Comparison of ENCODE assay signal across 8 mouse cellular contexts in the genomic region with DNA sequence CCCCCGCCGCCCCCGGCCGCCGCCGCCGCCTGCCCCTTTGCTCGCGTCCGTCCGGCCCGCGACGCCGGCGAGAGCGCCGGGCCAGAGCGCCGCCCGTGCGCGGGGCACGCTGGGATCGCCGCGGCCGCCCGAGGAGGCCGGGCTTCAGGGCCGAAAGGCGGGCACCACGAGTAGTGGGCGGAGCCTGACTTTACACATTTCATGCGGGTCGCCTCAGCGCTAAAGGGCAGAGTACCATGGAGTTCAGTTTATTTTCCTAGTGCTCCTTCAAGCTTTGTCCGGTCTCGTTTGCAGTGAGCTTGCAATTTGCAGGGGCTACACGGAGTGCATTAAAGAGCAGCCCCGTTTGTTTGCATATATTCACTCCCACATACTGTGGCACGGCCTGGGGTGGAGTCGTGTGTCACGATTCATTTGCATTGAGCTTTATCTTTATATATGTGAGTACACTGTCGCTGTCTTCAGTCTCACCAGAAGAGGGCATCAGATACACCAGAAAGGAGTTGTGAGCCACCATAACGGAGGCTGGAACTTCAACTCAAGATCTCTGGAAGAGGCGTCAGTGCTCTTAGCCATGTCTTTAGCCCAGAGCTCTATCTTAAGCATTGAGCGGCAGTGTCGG. TPM values are rescaled to one million over a fixed set of nuclear protein-coding genes. Genes with fewer than 3 reads are reported as not detected.
DNase-seq lines count a peak whose midpoint lies in the region; ATAC-seq and TF ChIP-seq lines count a peak whose summit lies in the region.

A gene (minus strand): TSS at position 136 of the 622 bp plus-strand sequence.

- 5% methylated on average over 49 of the region's 49 CpGs for WGBS in bone marrow, adult 2 months
- WGBS in embryonic facial prominence, embryonic 15.5 days = under 1% methylated on average over 48 of the region's 49 CpGs
- 2% methylated on average over 32 of the region's 49 CpGs for WGBS in limb, embryonic 14.5 days
- WGBS in midbrain, embryonic 16.5 days = under 1% methylated on average over 49 of the region's 49 CpGs

- peak; percentile 75 for ATAC-seq in embryonic facial prominence, embryonic 15.5 days (ENCODE audit: insufficient number of reproducible peaks, low FRiP score, low TSS enrichment, low read depth)
- ATAC-seq in limb, embryonic 14.5 days (ENCODE audit: low FRiP score, low read depth) = peak; percentile 77
- peak; percentile 83 for ATAC-seq in midbrain, embryonic 16.5 days

- peak within 1 kb of the TSS; percentile 96 for H3K4me3 ChIP-seq in C2C12 (ENCODE audit: insufficient read depth, poor library complexity, severe bottlenecking)
- H3K4me3 ChIP-seq in bone marrow, adult 2 months (replicated peaks; ENCODE audit: control insufficient read depth, low read depth, low read length) = peak within 1 kb of the TSS; percentile 82
- H3K4me3 ChIP-seq in embryonic facial prominence, embryonic 15.5 days (replicated peaks) = peak within 1 kb of the TSS; percentile 78
- H3K4me3 ChIP-seq in limb, embryonic 14.5 days (replicated peaks; ENCODE audit: low read length) = peak within 1 kb of the TSS; percentile 68
- peak within 1 kb of the TSS; percentile 76 for H3K4me3 ChIP-seq in midbrain, embryonic 16.5 days (ENCODE audit: low read depth, low read length)

- H3K79me3 ChIP-seq in C2C12 (ENCODE audit: low read depth) = peaks cover 47% of the 10 kb centered on the region

- TF ChIP-seq POLR2A in bone marrow, adult 2 months (IDR thresholded peaks at IDR 0.05; ENCODE audit: borderline replicate concordance, control insufficient read depth, low read depth, low read length) = no peak; the same call in 1 of the 2 replicates
- no peak for TF ChIP-seq POLR2A in limb, embryonic 14.5 days (IDR thresholded peaks at IDR 0.05; ENCODE audit: borderline replicate concordance, extremely low read depth, insufficient read depth, insufficient read length)

- DNase-seq in heart, adult 8-10 months (ENCODE audit: low spot score) = peak; percentile 82
- peak; percentile 89 for DNase-seq in kidney, adult 8-10 months
- DNase-seq in limb, embryonic 14.5 days (ENCODE audit: low spot score) = peak; percentile 86
- DNase-seq in spleen, postnatal 14 days (ENCODE audit: low spot score in 2 of 2) = peak; percentile 79 to 81

- no peaks in the 10 kb centered on the region for H3K9me3 ChIP-seq in embryonic facial prominence, embryonic 15.5 days (replicated peaks)
- H3K9me3 ChIP-seq in limb, embryonic 14.5 days (ENCODE audit: control insufficient read depth, low read length) = no peaks in the 10 kb centered on the region
- H3K9me3 ChIP-seq in midbrain, embryonic 16.5 days (replicated peaks; ENCODE audit: control insufficient read depth, low read length, poor library complexity, severe bottlenecking) = no peaks in the 10 kb centered on the region

- peaks cover 59% of the 10 kb centered on the region for H3K79me2 ChIP-seq in C2C12 (ENCODE audit: control insufficient read depth, insufficient read depth)

- peak within 1 kb of the TSS; percentile 93 for H3K4me2 ChIP-seq in embryonic facial prominence, embryonic 15.5 days (replicated peaks)
- H3K4me2 ChIP-seq in limb, embryonic 14.5 days (replicated peaks; ENCODE audit: low read depth, low read length, severe bottlenecking) = peak within 1 kb of the TSS; percentile 85
- peak within 1 kb of the TSS; percentile 90 for H3K4me2 ChIP-seq in midbrain, embryonic 16.5 days (ENCODE audit: low read length)

- peak within 1 kb of the TSS; percentile 94 for H3K27ac ChIP-seq in bone marrow, adult 2 months (ENCODE audit: control insufficient read depth, insufficient read depth, low read depth, low read length, poor library complexity)
- peak within 1 kb of the TSS; percentile 99 for H3K27ac ChIP-seq in embryonic facial prominence, embryonic 15.5 days (replicated peaks)
- H3K27ac ChIP-seq in limb, embryonic 14.5 days (replicated peaks; ENCODE audit: low read depth, low read length) = peak within 1 kb of the TSS; percentile 96
- peak within 1 kb of the TSS; percentile 95 for H3K27ac ChIP-seq in midbrain, embryonic 16.5 days (ENCODE audit: low read length)

- H3K4me1 ChIP-seq in bone marrow, adult 2 months (ENCODE audit: control insufficient read depth, insufficient read depth, low read length) = peaks cover 9% of the 10 kb centered on the region; the same call in 1 of the 2 replicates
- H3K4me1 ChIP-seq in embryonic facial prominence, embryonic 15.5 days = peaks cover 65% of the 10 kb centered on the region
- peaks cover 36% of the 10 kb centered on the region for H3K4me1 ChIP-seq in limb, embryonic 14.5 days (ENCODE audit: control insufficient read depth, insufficient read depth, low read length)
- peaks cover 41% of the 10 kb centered on the region for H3K4me1 ChIP-seq in midbrain, embryonic 16.5 days (ENCODE audit: control insufficient read depth, insufficient read depth, low read length)

- H3K36me3 ChIP-seq in C2C12 (ENCODE audit: control insufficient read depth, insufficient read depth) = peaks cover 11% of the 10 kb centered on the region
- peaks cover 5% of the 10 kb centered on the region; the same call in 1 of the 2 replicates for H3K36me3 ChIP-seq in embryonic facial prominence, embryonic 15.5 days
- H3K36me3 ChIP-seq in limb, embryonic 14.5 days (ENCODE audit: control insufficient read depth, insufficient read depth, low read length) = peaks cover 10% of the 10 kb centered on the region
- 0 out of 2 replicates have a peak, but pooled peaks cover under 1% of the 10 kb centered on the region for H3K36me3 ChIP-seq in midbrain, embryonic 16.5 days (ENCODE audit: control insufficient read depth, insufficient read depth, low read length)

- no peaks in the 10 kb centered on the region for H3K27me3 ChIP-seq in C2C12 (ENCODE audit: control insufficient read depth, insufficient read depth, insufficient read length)
- no peaks in the 10 kb centered on the region for H3K27me3 ChIP-seq in embryonic facial prominence, embryonic 15.5 days
- H3K27me3 ChIP-seq in limb, embryonic 14.5 days (ENCODE audit: control insufficient read depth, insufficient read depth, low read length) = no peaks in the 10 kb centered on the region
- peaks cover 15% of the 10 kb centered on the region for H3K27me3 ChIP-seq in midbrain, embryonic 16.5 days (ENCODE audit: control insufficient read depth, insufficient read depth, low read depth, low read length)

- H3ac ChIP-seq in C2C12 (ENCODE audit: control insufficient read depth, insufficient read length, low read depth) = peak within 1 kb of the TSS; percentile 89

- peak within 1 kb of the TSS; percentile 85 for H3K9ac ChIP-seq in embryonic facial prominence, embryonic 15.5 days
- peak within 1 kb of the TSS; percentile 72 for H3K9ac ChIP-seq in limb, embryonic 14.5 days (ENCODE audit: low read depth, low read length, severe bottlenecking)
- H3K9ac ChIP-seq in midbrain, embryonic 16.5 days (ENCODE audit: low read depth, low read length) = peak within 1 kb of the TSS; percentile 88

- TF ChIP-seq CTCF in C2C12 (IDR thresholded peaks at IDR 0.05; ENCODE audit: control insufficient read depth, insufficient read depth, insufficient read length) = no peak
- TF ChIP-seq CTCF in bone marrow, adult 2 months (IDR thresholded peaks at IDR 0.05; ENCODE audit: control insufficient read depth, insufficient read depth, low read length) = peak; percentile 40

TF ChIP-seq in C2C12, 6 proteins besides CTCF, POLR2A, EP300 and RAD21:
- TF ChIP-seq MYOD1 (IDR thresholded peaks at IDR 0.05; ENCODE audit: control insufficient read depth, insufficient read length, low read depth) = no peak
- TF ChIP-seq CEBPB (IDR thresholded peaks at IDR 0.05; ENCODE audit: low read depth) = no peak
- no peak for TF ChIP-seq MYOG (IDR thresholded peaks at IDR 0.05; ENCODE audit: control insufficient read depth, extremely low read depth, insufficient read length)
- TF ChIP-seq MAX (IDR thresholded peaks at IDR 0.05) = peak; percentile 13

RNA-seq across cellular contexts. Expression of the gene that starts here (rescaled TPM):
- polyA plus RNA-seq in C2C12 (2012; fragmentation: generic; extraction: Trizol) = 102 TPM
- 78.6 and 131 TPM in 2 replicates for polyA plus RNA-seq in bone marrow, adult 2 months (2011; ENCODE audit: insufficient read depth, insufficient read length, low replicate concordance, missing spikeins)
- 23.9 and 29.3 TPM in 2 replicates for polyA plus RNA-seq in embryonic facial prominence, embryonic 15.5 days (2015; fragmentation: Nextera tagmentation; extraction: Ambion mirVana)
- 100 to 1,000 TPM; 116 to 120 (median 117) TPM for total RNA-seq in heart, adult 8-10 months (2022)
- 260 and 379 TPM in 2 replicates for polyA plus RNA-seq in limb, embryonic 14.5 days (2012; rRNA removed)
- 24.5 and 25.2 TPM in 2 replicates for polyA plus RNA-seq in limb, embryonic 14.5 days (2014; fragmentation: Nextera tagmentation; extraction: Ambion mirVana)
- polyA plus RNA-seq in midbrain, embryonic 16.5 days (2015; fragmentation: Nextera tagmentation; extraction: Ambion mirVana) = 15.3 and 16.2 TPM in 2 replicates

Comparison
In these comparisons a context has a peak if more than half of its experiments do, and no peak if none do; other contexts are left out.
1. Peak in every context shown above with its lines: DNase-seq, ATAC-seq, H3K4me3 ChIP-seq and H3K27ac ChIP-seq.